Mouse (Mus musculus): ENCODE measurements around the gene Igsf21. TPM values are rescaled to one million over a fixed set of nuclear protein-coding genes. Genes with fewer than 3 reads are reported as not detected.

The Igsf21 gene
- polyA plus RNA-seq, 1 experiment from 2014 or later: 0.20 TPM

GRCm38 (mm10) chr4:140070331-140070652 is 176.3 kb downstream of the Igsf21 start:
- WGBS: 28% methylated on average over 10 of the region's 10 CpGs
- H3K36me3 ChIP-seq (ENCODE audit: control insufficient read depth, insufficient read depth): no peaks in the 10 kb centered on the region
- no peak overlapping the region for H3K9ac ChIP-seq (ENCODE audit: low read length)
- H3K27ac ChIP-seq (ENCODE audit: low read length): no peak overlapping the region
- no peak overlapping the region for H3K4me3 ChIP-seq (ENCODE audit: low read length)
- no peak overlapping the region for H3K4me2 ChIP-seq (ENCODE audit: low read depth, low read length)
- H3K4me1 ChIP-seq (ENCODE audit: control insufficient read depth, insufficient read depth, low read length): no peaks in the 10 kb centered on the region
- H3K27me3 ChIP-seq (ENCODE audit: control insufficient read depth, insufficient read depth, low read length): peaks cover 16% of the 10 kb centered on the region
- no peak for ATAC-seq (replicated peaks; ENCODE audit: extremely low read depth, insufficient read depth, low FRiP score)
- H3K9me3 ChIP-seq (replicated peaks; ENCODE audit: control insufficient read depth, low read length): peaks cover 7% of the 10 kb centered on the region

GRCm38 (mm10) chr4:140069563-140070330 is 176.8 kb downstream of the Igsf21 start:
- H3K9ac ChIP-seq (ENCODE audit: low read length): no peak overlapping the region
- H3K27me3 ChIP-seq (ENCODE audit: control insufficient read depth, insufficient read depth, low read length): peaks cover 16% of the 10 kb centered on the region
- ATAC-seq (replicated peaks; ENCODE audit: extremely low read depth, insufficient read depth, low FRiP score): no peak
- H3K4me2 ChIP-seq (ENCODE audit: low read depth, low read length): no peak overlapping the region
- peaks cover 7% of the 10 kb centered on the region for H3K9me3 ChIP-seq (replicated peaks; ENCODE audit: control insufficient read depth, low read length)
- H3K36me3 ChIP-seq (ENCODE audit: control insufficient read depth, insufficient read depth): no peaks in the 10 kb centered on the region
- no peak overlapping the region for H3K27ac ChIP-seq (ENCODE audit: low read length)
- 6% methylated on average over 15 of the region's 15 CpGs for WGBS
- H3K4me1 ChIP-seq (ENCODE audit: control insufficient read depth, insufficient read depth, low read length): no peaks in the 10 kb centered on the region
- H3K4me3 ChIP-seq (ENCODE audit: low read length): no peak overlapping the region

- no peaks in the 10 kb centered on the region for H3K36me3 ChIP-seq (ENCODE audit: control insufficient read depth, insufficient read depth)
- peaks cover 16% of the 10 kb centered on the region for H3K27me3 ChIP-seq (ENCODE audit: control insufficient read depth, insufficient read depth, low read length)
- WGBS: 91% methylated on average over 6 of the region's 6 CpGs
- no peaks in the 10 kb centered on the region for H3K4me1 ChIP-seq (ENCODE audit: control insufficient read depth, insufficient read depth, low read length)
- no peak for ATAC-seq (replicated peaks; ENCODE audit: extremely low read depth, insufficient read depth, low FRiP score)
- H3K27ac ChIP-seq (ENCODE audit: low read length): no peak overlapping the region
- no peak overlapping the region for H3K9ac ChIP-seq (ENCODE audit: low read length)
- no peak overlapping the region for H3K4me3 ChIP-seq (ENCODE audit: low read length)
- no peak overlapping the region for H3K4me2 ChIP-seq (ENCODE audit: low read depth, low read length)
- peaks cover 7% of the 10 kb centered on the region for H3K9me3 ChIP-seq (replicated peaks; ENCODE audit: control insufficient read depth, low read length)
Measured at GRCm38 (mm10) chr4:140068468-140068867, 178.1 kb downstream of the Igsf21 start.

GRCm38 (mm10) chr4:140066011-140066410 is 180.6 kb downstream of the Igsf21 start:
- H3K4me2 ChIP-seq (ENCODE audit: low read depth, low read length): no peak overlapping the region
- no peak overlapping the region for H3K27ac ChIP-seq (ENCODE audit: low read length)
- H3K9ac ChIP-seq (ENCODE audit: low read length): no peak overlapping the region
- WGBS: 81% methylated on average over 12 of the region's 12 CpGs
- H3K27me3 ChIP-seq (ENCODE audit: control insufficient read depth, insufficient read depth, low read length): peaks cover 6% of the 10 kb centered on the region; the same call in 1 of the 2 replicates
- ATAC-seq (replicated peaks; ENCODE audit: extremely low read depth, insufficient read depth, low FRiP score): no peak
- no peak overlapping the region for H3K4me3 ChIP-seq (ENCODE audit: low read length)
- no peaks in the 10 kb centered on the region for H3K4me1 ChIP-seq (ENCODE audit: control insufficient read depth, insufficient read depth, low read length)
- peaks cover 7% of the 10 kb centered on the region for H3K9me3 ChIP-seq (replicated peaks; ENCODE audit: control insufficient read depth, low read length)
- no peaks in the 10 kb centered on the region for H3K36me3 ChIP-seq (ENCODE audit: control insufficient read depth, insufficient read depth)

- Histone ChIP-seq H3K9ac (ENCODE audit: low read length) (no peak overlapping the region), H3K4me1 (ENCODE audit: control insufficient read depth, insufficient read depth, low read length) (no peaks in the 10 kb centered on the region), H3K36me3 (ENCODE audit: control insufficient read depth, insufficient read depth) (no peaks in the 10 kb centered on the region), H3K4me2 (ENCODE audit: low read depth, low read length) (no peak overlapping the region), H3K27me3 (ENCODE audit: control insufficient read depth, insufficient read depth, low read length) (no peaks in the 10 kb centered on the region), H3K4me3 (ENCODE audit: low read length) (no peak overlapping the region), H3K9me3 (replicated peaks; ENCODE audit: control insufficient read depth, low read length) (peaks cover 2% of the 10 kb centered on the region; the same call in 1 of the 2 replicates), H3K27ac (ENCODE audit: low read length) (no peak overlapping the region)
- ATAC-seq (replicated peaks; ENCODE audit: extremely low read depth, insufficient read depth, low FRiP score): no peak
- 80% methylated on average over 13 of the region's 13 CpGs for WGBS
Measured at GRCm38 (mm10) chr4:140063153-140063671, 183.4 kb downstream of the Igsf21 start.

- no peak overlapping the region for H3K9ac ChIP-seq (ENCODE audit: low read length)
- H3K4me2 ChIP-seq (ENCODE audit: low read depth, low read length): no peak overlapping the region
- no peaks in the 10 kb centered on the region for H3K36me3 ChIP-seq (ENCODE audit: control insufficient read depth, insufficient read depth)
- ATAC-seq (replicated peaks; ENCODE audit: extremely low read depth, insufficient read depth, low FRiP score): no peak
- H3K4me1 ChIP-seq (ENCODE audit: control insufficient read depth, insufficient read depth, low read length): no peaks in the 10 kb centered on the region
- 77% methylated on average over 5 of the region's 5 CpGs for WGBS
- no peak overlapping the region for H3K27ac ChIP-seq (ENCODE audit: low read length)
- no peak overlapping the region for H3K4me3 ChIP-seq (ENCODE audit: low read length)
- no peaks in the 10 kb centered on the region for H3K9me3 ChIP-seq (replicated peaks; ENCODE audit: control insufficient read depth, low read length)
- no peaks in the 10 kb centered on the region; the same call in 1 of the 2 replicates for H3K27me3 ChIP-seq (ENCODE audit: control insufficient read depth, insufficient read depth, low read length)
Measured at GRCm38 (mm10) chr4:140060251-140060650, 186.3 kb downstream of the Igsf21 start.

- ATAC-seq (replicated peaks; ENCODE audit: extremely low read depth, insufficient read depth, low FRiP score): no peak
Measured at GRCm38 (mm10) chr4:140053042-140053441, 193.5 kb downstream of the Igsf21 start.

GRCm38 (mm10) chr4:140052575-140052974 is 194.0 kb downstream of the Igsf21 start:
- ATAC-seq (replicated peaks; ENCODE audit: extremely low read depth, insufficient read depth, low FRiP score): no peak
- Histone ChIP-seq H3K4me2 (ENCODE audit: low read depth, low read length) (no peak overlapping the region), H3K36me3 (ENCODE audit: control insufficient read depth, insufficient read depth) (no peaks in the 10 kb centered on the region), H3K4me3 (ENCODE audit: low read length) (no peak overlapping the region), H3K4me1 (ENCODE audit: control insufficient read depth, insufficient read depth, low read length) (no peaks in the 10 kb centered on the region), H3K9ac (ENCODE audit: low read length) (no peak overlapping the region), H3K9me3 (replicated peaks; ENCODE audit: control insufficient read depth, low read length) (peaks cover 7% of the 10 kb centered on the region), H3K27ac (ENCODE audit: low read length) (no peak overlapping the region), H3K27me3 (ENCODE audit: control insufficient read depth, insufficient read depth, low read length) (no peaks in the 10 kb centered on the region; the same call in 1 of the 2 replicates)
- WGBS: 57% methylated on average over 11 of the region's 11 CpGs

More at GRCm38 (mm10) chr4:140053042-140053441, 193.5 kb downstream of the Igsf21 start:
- 65% methylated on average over 7 of the region's 7 CpGs for WGBS
- Histone ChIP-seq H3K4me2 (ENCODE audit: low read depth, low read length) (no peak overlapping the region), H3K4me1 (ENCODE audit: control insufficient read depth, insufficient read depth, low read length) (no peaks in the 10 kb centered on the region), H3K27ac (ENCODE audit: low read length) (no peak overlapping the region), H3K27me3 (ENCODE audit: control insufficient read depth, insufficient read depth, low read length) (no peaks in the 10 kb centered on the region; the same call in 1 of the 2 replicates), H3K9ac (ENCODE audit: low read length) (no peak overlapping the region), H3K9me3 (replicated peaks; ENCODE audit: control insufficient read depth, low read length) (peaks cover 7% of the 10 kb centered on the region), H3K36me3 (ENCODE audit: control insufficient read depth, insufficient read depth) (no peaks in the 10 kb centered on the region), H3K4me3 (ENCODE audit: low read length) (no peak overlapping the region)

- no peak for ATAC-seq (replicated peaks; ENCODE audit: extremely low read depth, insufficient read depth, low FRiP score)
- Histone ChIP-seq H3K9ac (ENCODE audit: low read length) (no peak overlapping the region), H3K4me1 (ENCODE audit: control insufficient read depth, insufficient read depth, low read length) (no peaks in the 10 kb centered on the region), H3K36me3 (ENCODE audit: control insufficient read depth, insufficient read depth) (no peaks in the 10 kb centered on the region), H3K4me3 (ENCODE audit: low read length) (no peak overlapping the region), H3K27ac (ENCODE audit: low read length) (no peak overlapping the region), H3K27me3 (ENCODE audit: control insufficient read depth, insufficient read depth, low read length) (no peaks in the 10 kb centered on the region), H3K4me2 (ENCODE audit: low read depth, low read length) (no peak overlapping the region), H3K9me3 (replicated peaks; ENCODE audit: control insufficient read depth, low read length) (peaks cover 7% of the 10 kb centered on the region)
- WGBS: 63% methylated on average over 10 of the region's 10 CpGs
Measured at GRCm38 (mm10) chr4:140047807-140048362, 198.7 kb downstream of the Igsf21 start.

Measured in heart, embryonic 16.5 days (tissue).